Mouse (Mus musculus) heart, postnatal 0 days (tissue): ENCODE measurements at regions not wholly inside any gene's neighbourhood (a gene's known extent, or its start where the extent isn't known, plus 50 kb on each side); places are given as distances from the start of the nearest gene placed in this dataset.

Source experiments
- ATAC-seq: fragments of 200-750 bp; cut with Nextera tagmentation; 2 replicates; pipeline ENCODE4 v1.8.0; 2017; ENCODE audit warnings: low read depth, moderate number of reproducible peaks, moderate library complexity; ENCODE audit not compliant: insufficient read depth
- DNase-seq: peaks from one replicate; pipeline ENCODE4 v3.0.0-alpha.2; 2016; ENCODE audit warnings: low spot score
- H3K27ac ChIP-seq: fragments of 300-500 bp; sonication (generic); 2 replicates; pipeline ENCODE4 v1.5.1; 2014; ENCODE audit warnings: low read depth, mild to moderate bottlenecking
- H3K27me3 ChIP-seq: fragments of 300-500 bp; sonication (generic); 2 replicates; pipeline ENCODE4 v1.6.1; 2014; ENCODE audit warnings: low read length, mixed read lengths; ENCODE audit not compliant: control insufficient read depth, insufficient read depth
- H3K36me3 ChIP-seq: fragments of 300-500 bp; sonication (generic); replicated peaks from 2 replicates; pipeline ENCODE4 v1.6.1; 2014; ENCODE audit warnings: low read length, mixed read lengths; ENCODE audit not compliant: control insufficient read depth, insufficient read depth
- H3K4me1 ChIP-seq: fragments of 300-500 bp; sonication (generic); 2 replicates; pipeline ENCODE4 v1.6.1; 2014; ENCODE audit warnings: antibody characterized with exemption; ENCODE audit not compliant: control insufficient read depth, insufficient read depth
- H3K4me2 ChIP-seq: fragments of 300-500 bp; sonication (generic); 2 replicates; pipeline ENCODE4 v1.6.1; 2014; ENCODE audit warnings: low read depth, mild to moderate bottlenecking, low read length, moderate library complexity
- H3K4me3 ChIP-seq: fragments of 300-500 bp; sonication (generic); 2 replicates; pipeline ENCODE4 v1.5.1; 2014; ENCODE audit warnings: low read depth, low read length
- H3K9ac ChIP-seq: fragments of 300-500 bp; sonication (generic); replicated peaks from 2 replicates; pipeline ENCODE4 v1.6.1; 2014; ENCODE audit warnings: low read depth, low read length, mixed read lengths
- H3K9me3 ChIP-seq: fragments of 300-500 bp; sonication (generic); replicated peaks from 2 replicates; pipeline ENCODE4 v1.6.1; 2016; ENCODE audit warnings: low read length; ENCODE audit not compliant: control insufficient read depth
- CTCF ChIP-seq: IDR thresholded peaks from 2 replicates; pipeline ENCODE4 v1.5.1; 2016; ENCODE audit warnings: antibody characterized with exemption, control low read depth, low read depth
- EP300 ChIP-seq: IDR thresholded peaks from 2 replicates; pipeline ENCODE4 v1.6.1; 2016; ENCODE audit warnings: antibody characterized with exemption, low read depth
- WGBS: fragments of 180-500 bp; shearing (Covaris S2); extraction: QIAGEN DNeasy Blood & Tissue Kit; methylation state at CpG from one replicate; pipeline ENCODE4 v1.1.7; 2014; 5-methylcytosine and 5-hydroxymethylcytosine counted together

DNA sequence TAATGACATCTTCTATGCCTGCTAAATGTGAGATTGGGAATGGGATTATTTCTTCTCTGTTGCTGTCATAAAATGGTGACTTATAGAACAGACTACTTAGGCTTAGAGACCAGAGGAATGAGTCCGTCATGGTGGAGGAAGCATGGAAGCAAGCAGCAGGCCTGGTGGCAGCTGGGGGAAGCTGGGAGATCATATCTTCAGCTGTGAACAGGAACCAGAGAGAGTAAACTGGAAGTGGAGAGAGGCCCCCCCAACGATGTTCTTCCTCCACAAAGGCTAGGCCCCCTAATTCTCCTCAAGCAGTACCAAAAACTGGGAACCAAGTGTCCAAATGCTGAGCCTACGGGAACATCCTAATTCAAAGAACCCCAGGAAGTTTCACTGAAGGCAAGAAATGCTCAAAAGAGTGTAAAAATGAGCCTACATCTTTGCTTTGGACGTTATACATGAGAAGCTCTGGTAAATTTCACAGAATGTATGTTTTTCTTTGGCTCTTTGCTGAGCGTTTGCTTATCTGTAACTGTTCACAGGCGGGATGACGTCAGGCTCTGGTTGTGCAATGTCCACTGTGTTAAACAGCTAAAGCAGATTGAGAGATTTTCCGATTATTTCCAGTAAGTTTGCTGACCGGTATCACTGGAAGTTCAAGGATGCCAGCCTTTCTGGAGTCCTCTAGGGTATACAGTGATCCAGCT, 102.7 kb upstream of the Slc38a2 start:
- no peaks in the 10 kb centered on the region for H3K36me3 ChIP-seq
- no peak for ATAC-seq
- H3K27ac ChIP-seq, result peak overlapping the region; percentile 49
- peaks cover 14% of the 10 kb centered on the region for H3K4me1 ChIP-seq
- 51% methylated on average over 9 of the region's 9 CpGs for WGBS
- DNase-seq, result no peak
- no peak overlapping the region for H3K4me3 ChIP-seq
- H3K9ac ChIP-seq, result no peak overlapping the region
- no peaks in the 10 kb centered on the region for H3K9me3 ChIP-seq
- TF ChIP-seq EP300 (no peak), CTCF (no peak)
- H3K4me2 ChIP-seq, result no peak overlapping the region
- H3K27me3 ChIP-seq, result no peaks in the 10 kb centered on the region

DNA sequence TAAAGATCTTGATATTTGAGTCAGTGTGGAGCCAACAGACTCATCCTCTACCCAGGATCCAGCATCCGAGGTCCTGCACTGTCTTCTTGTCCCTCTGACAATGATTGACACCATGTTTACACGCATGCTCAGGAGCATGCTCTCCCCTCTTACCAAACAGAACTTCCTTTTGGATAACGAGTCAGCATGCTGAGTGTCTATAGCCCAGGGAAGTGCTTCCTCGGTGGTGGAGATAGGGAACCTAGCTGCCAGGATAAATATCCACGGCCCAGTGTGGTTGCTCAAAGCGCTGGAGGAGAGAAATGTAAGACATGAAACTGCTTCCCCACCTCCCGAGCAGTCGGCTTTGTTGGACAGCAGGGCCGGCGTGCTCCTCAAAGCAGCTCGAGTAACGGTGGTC, 99.7 kb upstream of the Slc38a2 start:
- TF ChIP-seq EP300 (no peak), CTCF (no peak)
- peaks cover 34% of the 10 kb centered on the region for H3K4me1 ChIP-seq

DNA sequence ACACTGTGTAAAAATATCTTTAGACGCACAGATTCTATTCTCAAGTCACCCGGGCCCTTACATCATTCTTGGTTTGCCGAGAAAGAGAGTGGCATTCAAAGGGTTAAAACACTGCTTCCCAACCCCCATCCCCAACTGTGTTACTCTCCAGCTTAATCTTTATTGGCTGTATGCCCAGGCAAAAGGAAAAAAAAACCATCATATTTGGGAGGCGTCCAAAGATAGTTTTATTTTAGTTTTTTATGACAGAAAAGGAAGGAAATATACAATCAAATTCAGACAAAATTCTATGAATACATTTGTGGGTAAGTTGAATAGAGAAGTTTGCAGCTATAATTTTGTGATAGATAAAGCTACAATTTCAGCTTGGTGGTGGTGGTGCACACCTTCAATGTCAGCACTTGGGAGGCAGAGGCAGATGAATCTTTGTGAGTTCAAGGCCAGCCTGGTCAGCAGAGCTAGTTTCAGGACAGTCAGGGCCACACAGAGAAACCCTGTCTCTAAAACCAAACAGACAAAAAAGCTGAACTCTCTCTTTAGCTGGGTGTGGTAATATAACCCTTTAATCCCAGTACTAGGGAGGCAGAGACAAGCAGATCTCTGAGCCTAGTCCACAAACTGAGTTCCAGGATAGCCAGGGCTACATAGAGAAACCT, 98.2 kb upstream of the Slc38a2 start:
- no peaks in the 10 kb centered on the region for H3K9me3 ChIP-seq
- 20% methylated on average over 4 of the region's 4 CpGs for WGBS
- ATAC-seq, result peak; percentile 56; the same call in 1 of the 2 replicates
- H3K27me3 ChIP-seq, result no peaks in the 10 kb centered on the region
- H3K36me3 ChIP-seq, result no peaks in the 10 kb centered on the region
- H3K4me3 ChIP-seq, result no peak overlapping the region
- H3K9ac ChIP-seq, result no peak overlapping the region
- H3K4me2 ChIP-seq, result no peak overlapping the region
- TF ChIP-seq CTCF, result no peak
- TF ChIP-seq EP300, result peak; percentile 91
- H3K4me1 ChIP-seq, result peaks cover 35% of the 10 kb centered on the region
- peak; percentile 79 for DNase-seq
- peak overlapping the region; percentile 56 for H3K27ac ChIP-seq

More for the DNA sequence above, 99.7 kb upstream of the Slc38a2 start:
- no peaks in the 10 kb centered on the region for H3K36me3 ChIP-seq
- no peaks in the 10 kb centered on the region for H3K27me3 ChIP-seq
- no peak for ATAC-seq
- peak overlapping the region; percentile 5; the same call in 1 of the 2 replicates for H3K27ac ChIP-seq
- H3K9me3 ChIP-seq, result no peaks in the 10 kb centered on the region
- no peak overlapping the region for H3K9ac ChIP-seq
- H3K4me3 ChIP-seq, result no peak overlapping the region
- no peak overlapping the region for H3K4me2 ChIP-seq
- 50% methylated on average over 12 of the region's 12 CpGs for WGBS
- DNase-seq, result no peak

DNA sequence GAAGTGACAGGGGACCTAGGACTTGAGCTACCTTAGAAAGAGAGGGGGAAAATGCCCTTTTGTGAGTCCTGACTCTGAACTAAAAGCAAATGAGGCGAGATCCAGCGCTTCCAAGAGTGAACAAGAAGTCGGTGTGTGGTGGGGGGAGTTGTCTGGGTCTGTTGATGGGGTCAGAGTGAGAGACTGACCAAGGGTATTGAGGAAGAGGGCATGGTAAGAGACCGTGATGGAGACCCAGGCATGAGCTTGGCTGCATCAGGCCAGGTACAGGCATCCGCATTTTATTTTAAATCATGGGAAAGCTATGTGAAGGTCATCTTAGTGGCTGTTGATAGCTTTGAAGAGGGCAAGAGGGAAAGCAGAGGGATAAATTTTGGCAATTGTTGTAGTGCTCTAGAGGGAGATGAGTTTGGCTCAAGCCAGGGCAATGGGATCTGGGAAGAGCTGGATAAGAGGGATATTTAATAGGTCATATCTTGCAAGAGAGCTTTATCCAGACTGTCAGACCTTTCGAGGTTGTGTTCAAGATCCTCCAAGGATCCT, 94.7 kb upstream of the Slc38a2 start:
- H3K27ac ChIP-seq, result peak overlapping the region; percentile 43
- DNase-seq (peak; percentile 71), ATAC-seq (peak; percentile 61)
- peaks cover 44% of the 10 kb centered on the region for H3K4me1 ChIP-seq
- H3K36me3 ChIP-seq, result no peaks in the 10 kb centered on the region
- H3K4me2 ChIP-seq, result no peak overlapping the region
- H3K27me3 ChIP-seq, result no peaks in the 10 kb centered on the region
- no peak overlapping the region for H3K9ac ChIP-seq
- no peak for TF ChIP-seq EP300
- TF ChIP-seq CTCF, result no peak
- 52% methylated on average over 6 of the region's 6 CpGs for WGBS
- H3K9me3 ChIP-seq, result no peaks in the 10 kb centered on the region
- H3K4me3 ChIP-seq, result no peak overlapping the region

DNA sequence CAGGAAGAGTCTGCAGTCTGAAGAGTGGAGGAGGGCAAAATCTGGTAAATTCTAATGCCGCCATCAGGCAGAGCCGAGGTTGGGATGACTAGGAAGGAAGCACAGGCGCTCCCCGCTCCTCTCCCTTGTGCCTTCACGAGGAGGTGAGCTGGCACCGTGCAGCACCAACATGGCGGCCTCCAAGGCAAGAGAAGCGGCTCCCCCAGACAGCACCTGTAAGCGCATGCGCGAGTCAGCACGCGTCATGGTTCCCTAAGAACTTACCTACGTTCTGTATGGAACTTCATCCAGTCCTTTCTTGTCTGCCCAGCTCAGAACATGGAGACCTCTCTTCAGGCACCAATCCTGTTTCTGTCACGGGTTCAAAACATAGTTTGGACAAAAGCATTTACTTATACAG, 93.7 kb upstream of the Slc38a2 start:
- TF ChIP-seq CTCF (no peak), EP300 (no peak)
- H3K9ac ChIP-seq, result no peak overlapping the region
- H3K9me3 ChIP-seq, result no peaks in the 10 kb centered on the region
- H3K27me3 ChIP-seq, result no peaks in the 10 kb centered on the region
- no peak overlapping the region for H3K27ac ChIP-seq
- 95% methylated on average over 15 of the region's 15 CpGs for WGBS
- H3K4me1 ChIP-seq, result peaks cover 44% of the 10 kb centered on the region
- H3K4me3 ChIP-seq, result no peak overlapping the region
- DNase-seq (no peak), ATAC-seq (no peak)
- H3K4me2 ChIP-seq, result no peak overlapping the region
- H3K36me3 ChIP-seq, result no peaks in the 10 kb centered on the region
